Mouse (Mus musculus) bone marrow macrophage, adult 2 months (primary cell): Measurements from ENCODE around the gene Mtrex.

ENCODE experiments used
- CTCF ChIP-seq: IDR thresholded peaks from 2 replicates; pipeline ENCODE4 v1.5.1; 2012; ENCODE audit warnings: low read depth, mild to moderate bottlenecking, low read length, moderate library complexity
- POLR2A ChIP-seq: IDR thresholded peaks from 2 replicates; pipeline ENCODE4 v1.6.1; 2012; ENCODE audit warnings: mild to moderate bottlenecking, low read depth, low read length, borderline replicate concordance

DNA sequence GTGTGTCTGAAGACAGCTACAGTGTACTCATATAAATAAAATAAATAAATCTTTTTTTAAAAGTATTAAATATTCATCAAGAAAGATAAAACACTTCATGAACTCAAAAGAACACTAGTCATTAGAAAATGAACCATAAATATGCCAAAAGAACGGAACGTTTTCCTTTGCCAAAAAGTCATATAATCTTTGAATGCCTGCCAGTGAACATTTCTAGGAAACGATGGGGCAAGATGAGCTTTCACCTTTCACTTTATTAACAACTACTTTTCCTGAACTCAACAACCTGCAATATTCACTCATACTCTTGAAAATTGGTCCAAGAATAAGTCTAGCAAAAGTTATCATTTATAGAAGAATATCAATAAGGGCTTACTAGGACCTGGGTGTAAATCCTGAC is 25.0 kb downstream of the Mtrex start:
- no peak for TF ChIP-seq CTCF
- TF ChIP-seq POLR2A: no peak
